Mouse (Mus musculus) retina, adult 2 months (tissue): ENCODE measurements at regions not wholly inside any gene's neighbourhood (a gene's known extent, or its start where the extent isn't known, plus 50 kb on each side); places are given as distances from the start of the nearest gene placed in this dataset.

ENCODE experiments used
- DNase-seq: peaks from one replicate; pipeline ENCODE4 v3.0.0-alpha.2; 2012; ENCODE audit warnings: low read depth, low spot score

DNA sequence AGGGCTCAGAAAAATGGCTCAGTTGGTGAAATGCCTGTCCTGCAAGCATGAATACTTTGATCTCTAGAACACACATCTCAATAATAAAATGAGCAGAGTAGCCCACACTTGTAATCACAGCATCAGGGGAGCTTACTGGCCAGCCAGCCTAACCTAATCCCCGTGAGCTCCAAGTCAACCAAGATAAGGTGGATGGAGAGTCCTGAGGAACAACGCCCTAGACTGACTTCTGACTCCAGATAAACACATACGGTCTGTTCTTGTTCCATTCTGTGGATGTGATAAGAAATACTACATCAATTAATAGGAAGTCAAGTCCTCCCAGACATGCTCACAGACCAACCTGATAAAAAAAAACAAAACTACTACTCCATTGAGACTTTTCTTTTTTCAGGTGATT is 180.4 kb upstream of the Jarid2 start:
- DNase-seq = no peak

DNA sequence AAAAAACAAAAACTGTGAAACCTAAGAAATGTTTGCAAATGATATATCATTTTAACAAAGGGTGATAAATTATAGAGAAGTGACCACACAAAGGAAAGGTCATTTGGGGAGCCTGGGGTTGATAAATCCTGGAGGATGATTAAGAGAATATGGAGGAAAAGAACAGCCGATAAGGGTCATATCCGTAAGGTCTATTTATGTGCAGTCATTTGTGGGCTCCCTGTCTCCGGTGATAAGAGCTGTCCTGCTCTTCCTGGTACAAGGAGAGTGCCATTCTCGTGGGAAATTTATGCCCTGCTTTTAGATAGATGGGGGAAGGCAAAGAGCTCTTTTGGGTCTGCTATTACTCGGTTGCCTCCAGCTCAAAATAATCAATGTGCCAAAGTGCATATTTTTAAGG is 175.9 kb upstream of the Jarid2 start:
- no peak for DNase-seq

- no peak for DNase-seq
Measured at GRCm38 (mm10) chr13:44554686-44555463, 174.4 kb upstream of the Jarid2 start.

- no peak for DNase-seq
Measured at GRCm38 (mm10) chr13:44555979-44556378, 173.3 kb upstream of the Jarid2 start.

GRCm38 (mm10) chr13:44558051-44558450 is 171.2 kb upstream of the Jarid2 start:
- DNase-seq = no peak

DNA sequence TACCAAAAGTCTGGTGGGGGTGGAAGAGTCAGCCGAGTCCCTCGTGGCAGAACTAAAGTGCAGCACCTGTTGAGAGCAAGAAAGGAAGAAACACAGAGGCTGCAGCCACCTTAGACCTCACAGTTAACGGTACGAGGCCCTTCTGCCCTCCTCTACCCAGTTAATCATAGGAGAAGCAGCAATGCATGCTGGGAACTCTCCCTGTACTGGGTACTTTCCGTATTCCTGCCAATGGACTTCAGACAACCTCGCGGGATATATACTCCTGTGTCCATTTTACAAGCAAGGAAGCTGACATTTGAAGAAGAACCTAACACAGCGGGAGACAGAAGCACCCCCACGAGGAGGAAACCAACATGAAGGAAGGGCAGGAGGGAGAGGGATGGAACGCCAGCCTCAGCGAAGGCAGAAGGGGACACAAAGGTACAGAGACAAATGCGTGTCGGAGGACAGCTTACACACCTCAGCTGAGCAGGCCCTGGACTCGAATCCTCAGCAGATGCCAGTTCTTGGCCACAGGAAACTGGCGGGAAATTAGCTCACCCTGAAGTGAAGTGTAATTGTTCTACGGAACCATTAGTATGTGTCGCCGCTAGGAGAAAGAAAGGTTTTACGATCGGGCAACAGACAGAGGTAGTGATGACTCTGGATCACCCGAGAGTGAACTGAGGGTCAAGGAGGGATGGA is 170.6 kb upstream of the Jarid2 start:
- DNase-seq = no peak

DNA sequence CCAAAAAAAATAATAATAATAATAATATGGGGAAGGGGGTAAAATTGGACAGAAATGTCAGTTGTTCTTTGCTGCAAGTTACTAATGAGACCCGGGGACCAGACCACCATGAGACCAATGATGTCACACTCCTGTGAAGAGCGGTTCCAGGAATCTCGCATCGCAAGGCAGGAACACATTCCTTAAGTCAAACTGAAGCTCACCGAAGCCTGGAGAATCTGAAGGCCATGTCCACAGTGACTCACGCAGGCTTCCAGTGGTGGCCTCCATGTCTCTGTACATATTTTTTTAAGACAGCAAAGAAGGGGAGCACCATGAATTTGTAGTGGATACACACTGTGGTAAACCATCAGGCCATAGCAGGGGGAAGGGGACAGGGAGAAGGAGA is 170.1 kb upstream of the Jarid2 start:
- DNase-seq = no peak

GRCm38 (mm10) chr13:44559706-44560105 is 169.6 kb upstream of the Jarid2 start:
- DNase-seq = no peak

DNA sequence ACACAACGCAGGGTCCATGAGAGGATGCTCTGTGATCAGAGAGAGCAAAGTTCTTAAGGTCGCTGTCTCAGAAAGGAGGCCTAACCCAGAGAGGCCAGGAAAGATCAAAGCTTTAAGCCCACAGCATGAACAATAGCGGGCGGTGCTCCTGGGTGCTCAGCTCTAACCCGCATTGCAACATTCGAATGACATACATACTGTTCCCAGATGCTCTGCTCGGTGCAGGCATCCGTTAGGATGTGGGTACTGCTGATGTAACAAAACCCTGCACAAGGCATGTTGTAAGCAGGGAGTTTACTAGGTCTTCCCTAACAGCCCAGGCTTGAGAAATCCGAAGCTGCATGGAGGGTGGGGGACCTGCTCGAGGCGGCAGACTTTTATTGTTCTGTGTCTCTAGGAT is 164.6 kb upstream of the Jarid2 start:
- DNase-seq = no peak

- DNase-seq = no peak
Measured at GRCm38 (mm10) chr13:44567696-44568095, 161.6 kb upstream of the Jarid2 start.

- no peak for DNase-seq
Measured at GRCm38 (mm10) chr13:44569241-44569778, 160.0 kb upstream of the Jarid2 start.

GRCm38 (mm10) chr13:44573463-44573862 is 155.8 kb upstream of the Jarid2 start:
- DNase-seq = no peak

- no peak for DNase-seq
Measured at GRCm38 (mm10) chr13:44579215-44579614, 150.1 kb upstream of the Jarid2 start.

GRCm38 (mm10) chr13:44580156-44580736 is 149.0 kb upstream of the Jarid2 start:
- DNase-seq = no peak

DNA sequence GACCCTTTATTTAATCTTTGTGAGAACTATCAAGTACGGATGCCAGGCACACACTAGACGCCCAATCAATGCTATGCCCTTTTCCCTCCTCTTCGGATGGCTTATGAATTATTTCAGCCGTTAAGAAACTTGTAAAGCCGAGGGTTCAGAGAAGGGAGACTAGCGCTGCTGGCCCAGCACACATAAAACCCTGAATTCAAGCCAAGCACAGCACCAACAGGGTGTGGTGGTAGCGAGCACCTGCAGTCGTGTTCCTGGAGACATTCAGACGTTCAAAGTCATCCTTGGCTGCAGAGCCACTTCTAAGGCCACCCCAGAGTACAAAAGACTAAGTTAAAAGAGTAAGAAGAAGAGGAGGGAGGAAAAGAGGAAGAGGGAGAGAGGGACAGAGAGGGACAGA is 148.5 kb upstream of the Jarid2 start:
- no peak for DNase-seq

DNA sequence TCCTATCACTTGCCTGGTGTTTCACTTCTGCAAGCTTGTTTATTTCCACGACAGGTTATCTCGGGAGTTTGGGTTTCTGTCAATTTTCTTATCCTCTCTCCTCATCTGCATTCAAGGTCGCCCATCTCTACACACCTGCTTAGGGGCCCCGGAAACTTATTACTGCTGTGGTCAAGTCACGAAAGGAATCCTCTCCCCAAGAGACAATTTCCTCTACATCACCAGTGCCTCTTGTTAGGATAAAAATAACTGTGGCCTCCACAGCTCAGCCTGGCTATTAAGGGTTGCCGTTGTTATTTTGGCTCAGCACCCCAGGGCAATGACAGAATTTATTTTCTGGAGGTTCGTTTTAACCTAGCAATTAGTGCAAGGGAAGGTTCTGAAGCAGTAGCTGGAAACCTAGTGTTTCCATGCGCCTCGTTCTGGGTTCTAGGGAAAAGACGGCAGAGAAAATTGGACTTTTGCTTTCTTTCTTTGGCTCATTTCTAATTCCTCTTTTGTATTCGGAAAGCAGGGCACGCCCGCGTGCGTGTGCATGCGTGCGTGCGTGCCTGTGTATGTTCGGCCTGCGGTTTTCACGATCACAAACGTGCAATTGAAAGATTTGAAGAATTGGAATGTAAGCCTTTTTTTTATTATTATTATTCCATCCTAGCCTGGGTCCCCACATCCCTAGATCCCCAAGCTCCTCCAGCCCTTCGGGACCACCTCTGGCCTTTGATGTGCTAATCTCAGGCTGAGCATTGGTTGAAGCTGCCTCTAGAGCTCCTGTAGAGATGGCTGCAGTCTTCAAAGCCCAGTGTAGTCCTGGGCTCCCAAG is 147.1 kb upstream of the Jarid2 start:
- no peak for DNase-seq

DNA sequence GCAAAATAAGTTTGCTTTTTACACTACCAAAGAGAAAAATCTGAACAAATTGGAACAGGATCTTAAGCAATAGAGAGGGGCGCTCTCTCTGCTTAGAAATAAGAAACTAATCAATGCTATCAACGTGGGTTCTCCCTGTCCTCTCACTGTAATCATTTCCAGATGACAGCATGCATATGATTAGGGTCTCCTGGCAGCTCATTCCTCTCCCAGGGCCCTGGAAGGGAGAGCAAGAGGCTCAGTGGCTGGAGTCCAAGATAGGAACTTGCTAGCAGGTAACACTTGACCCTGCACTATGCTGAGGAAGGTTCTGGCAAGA is 146.5 kb upstream of the Jarid2 start:
- DNase-seq = no peak

DNA sequence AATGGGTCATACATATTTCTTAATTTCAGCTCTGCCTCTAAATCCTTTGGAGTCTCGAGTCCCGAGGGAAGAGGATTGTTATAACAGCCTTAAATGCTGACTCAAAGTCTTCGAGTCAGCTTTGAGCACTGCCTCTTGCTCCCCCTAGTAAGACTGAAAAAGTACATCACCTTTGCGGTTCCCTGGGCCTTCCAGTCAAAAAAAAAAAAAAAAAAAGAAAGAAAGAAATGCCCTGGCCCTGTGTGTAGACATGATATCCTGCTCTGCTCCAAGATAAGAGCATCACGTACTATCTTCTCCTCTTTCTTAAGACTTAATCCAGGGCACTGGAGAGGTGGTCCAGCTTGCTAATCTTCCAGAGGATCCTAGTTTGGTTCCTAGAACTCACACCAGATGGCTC is 145.7 kb upstream of the Jarid2 start:
- DNase-seq = no peak

DNA sequence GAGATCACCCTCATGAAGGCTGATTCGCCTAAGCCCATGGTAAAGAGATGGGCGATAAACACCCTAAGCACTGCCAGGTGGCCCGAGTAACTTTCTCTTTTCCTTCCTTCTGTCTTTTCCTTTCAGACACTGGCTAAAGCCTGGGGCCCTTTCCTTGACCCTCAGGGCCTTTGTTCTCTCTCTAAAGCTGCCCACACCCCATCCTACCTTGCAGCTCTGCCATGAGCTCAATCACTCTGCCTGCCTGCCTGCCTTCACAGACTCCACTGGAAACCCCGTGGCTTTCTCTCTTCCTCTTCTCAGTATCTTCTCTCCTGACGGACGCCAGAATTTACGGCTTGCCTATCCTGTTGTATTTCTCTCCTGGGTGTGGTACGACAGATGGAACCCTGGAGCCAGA is 145.1 kb upstream of the Jarid2 start:
- no peak for DNase-seq

DNA sequence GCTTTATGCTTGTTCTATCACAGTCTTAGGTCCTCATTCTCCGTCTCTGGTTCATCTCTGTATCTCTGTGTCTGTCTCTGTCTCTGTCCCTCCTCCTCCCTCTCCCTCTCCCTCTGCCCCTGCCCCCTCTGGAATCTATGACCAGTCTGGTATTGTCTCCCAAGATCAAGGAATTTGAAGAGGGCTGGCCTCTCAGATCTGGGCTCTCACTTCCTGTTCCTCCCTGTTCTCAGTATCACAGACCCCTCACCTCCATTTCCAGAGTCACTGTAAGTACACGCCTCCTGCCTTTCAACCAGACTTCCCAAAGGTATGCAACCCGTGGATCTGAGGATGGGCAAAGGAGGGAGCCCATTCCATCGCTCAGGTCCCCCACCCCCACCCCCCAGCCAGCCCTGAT is 144.7 kb upstream of the Jarid2 start:
- DNase-seq = no peak

DNA sequence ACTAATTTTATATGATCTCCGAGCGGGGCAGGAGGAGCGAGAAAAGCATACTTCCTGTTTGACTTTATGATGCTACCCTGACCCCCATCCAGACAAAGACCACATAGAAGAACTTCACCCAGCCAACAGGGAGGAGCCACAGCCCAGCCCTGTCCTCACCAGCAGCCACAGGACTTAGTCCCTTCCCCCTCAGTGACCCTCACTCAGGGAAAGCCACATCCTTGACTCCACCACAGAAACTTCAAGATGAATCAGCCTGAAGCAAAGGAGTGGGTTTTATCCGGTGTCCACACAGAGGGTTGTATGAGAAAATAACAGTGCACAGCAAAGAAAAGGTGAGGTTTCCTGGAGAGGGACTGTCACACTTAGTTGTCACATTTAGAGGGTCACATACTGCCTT is 141.4 kb upstream of the Jarid2 start:
- no peak for DNase-seq

GRCm38 (mm10) chr13:44594645-44595044 is 134.6 kb upstream of the Jarid2 start:
- no peak for DNase-seq
